Mouse (Mus musculus) lung, adult 2 months (tissue): ENCODE measurements around the gene Chd3.

Experiments
- CTCF ChIP-seq: fragments of 200-500 bp; IDR thresholded peaks from 2 replicates; pipeline ENCODE4 v1.5.1; 2011; ENCODE audit warnings: mild to moderate bottlenecking, low read length, control low read depth; ENCODE audit not compliant: insufficient read depth
- POLR2A ChIP-seq: fragments of 200-500 bp; IDR thresholded peaks from 2 replicates; pipeline ENCODE4 v1.6.1; 2011; ENCODE audit warnings: low read depth, mild to moderate bottlenecking, control low read depth, low read length, borderline replicate concordance; ENCODE audit errors: extremely low read depth

GRCm38 (mm10) chr11:69334796-69335195, 34.4 kb downstream of the Chd3 start:
- TF ChIP-seq POLR2A (no peak), CTCF (no peak)
